Mouse (Mus musculus): ENCODE data around the gene Rbpms2. TPM values are rescaled to one million over a fixed set of nuclear protein-coding genes. Genes with fewer than 3 reads are reported as not detected.

The Rbpms2 gene
- polyA plus RNA-seq, 1 experiment from 2014 or later = 4.2 TPM

DNA sequence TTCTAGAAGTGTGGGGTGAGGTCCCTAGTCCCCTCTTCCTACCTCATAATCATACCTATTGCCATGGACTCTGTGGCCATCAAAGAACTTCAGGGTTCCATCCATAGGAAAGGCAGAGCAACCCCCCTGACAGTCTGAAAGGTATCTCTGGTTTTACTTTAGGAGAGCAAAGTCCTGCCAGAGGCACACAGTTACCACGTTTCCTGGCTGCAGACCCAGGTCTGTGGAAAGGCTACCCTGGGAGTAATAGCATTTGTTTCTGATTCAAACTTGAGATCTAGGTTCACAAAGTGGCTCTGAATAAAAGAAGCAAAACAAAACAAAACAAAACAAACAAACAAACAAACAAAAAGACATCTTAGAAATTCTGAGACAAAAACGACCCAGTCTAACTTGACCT lies 5.2 kb upstream of the Rbpms2 start:
- no peak overlapping the region for H3K4me2 ChIP-seq
- H3K36me3 ChIP-seq (ENCODE audit: poor library complexity, severe bottlenecking) = no peaks in the 10 kb centered on the region
- no peak overlapping the region for H3K27ac ChIP-seq
- peaks cover 4% of the 10 kb centered on the region for H3K4me1 ChIP-seq
- H3K27me3 ChIP-seq = peaks cover 26% of the 10 kb centered on the region
- 75% methylated on average over 2 of the region's 2 CpGs for WGBS
- ATAC-seq = no peak
- no peaks in the 10 kb centered on the region for H3K9me3 ChIP-seq (replicated peaks)
- no peak overlapping the region for H3K4me3 ChIP-seq
- H3K9ac ChIP-seq = no peak overlapping the region

- H3K36me3 ChIP-seq (ENCODE audit: poor library complexity, severe bottlenecking) = no peaks in the 10 kb centered on the region
- peak overlapping the region; percentile 65 for H3K4me3 ChIP-seq
- no peak overlapping the region for H3K27ac ChIP-seq
- peak; percentile 84 for ATAC-seq
- no peaks in the 10 kb centered on the region for H3K9me3 ChIP-seq (replicated peaks)
- H3K4me2 ChIP-seq = peak overlapping the region; percentile 99
- peaks cover 71% of the 10 kb centered on the region for H3K27me3 ChIP-seq
- WGBS = under 1% methylated on average over 56 of the region's 83 CpGs
- H3K4me1 ChIP-seq = peaks cover 21% of the 10 kb centered on the region
- H3K9ac ChIP-seq = peak overlapping the region; percentile 73
Observed at GRCm38 (mm10) chr9:65629767-65630630, 551 bp downstream of the Rbpms2 start.

DNA sequence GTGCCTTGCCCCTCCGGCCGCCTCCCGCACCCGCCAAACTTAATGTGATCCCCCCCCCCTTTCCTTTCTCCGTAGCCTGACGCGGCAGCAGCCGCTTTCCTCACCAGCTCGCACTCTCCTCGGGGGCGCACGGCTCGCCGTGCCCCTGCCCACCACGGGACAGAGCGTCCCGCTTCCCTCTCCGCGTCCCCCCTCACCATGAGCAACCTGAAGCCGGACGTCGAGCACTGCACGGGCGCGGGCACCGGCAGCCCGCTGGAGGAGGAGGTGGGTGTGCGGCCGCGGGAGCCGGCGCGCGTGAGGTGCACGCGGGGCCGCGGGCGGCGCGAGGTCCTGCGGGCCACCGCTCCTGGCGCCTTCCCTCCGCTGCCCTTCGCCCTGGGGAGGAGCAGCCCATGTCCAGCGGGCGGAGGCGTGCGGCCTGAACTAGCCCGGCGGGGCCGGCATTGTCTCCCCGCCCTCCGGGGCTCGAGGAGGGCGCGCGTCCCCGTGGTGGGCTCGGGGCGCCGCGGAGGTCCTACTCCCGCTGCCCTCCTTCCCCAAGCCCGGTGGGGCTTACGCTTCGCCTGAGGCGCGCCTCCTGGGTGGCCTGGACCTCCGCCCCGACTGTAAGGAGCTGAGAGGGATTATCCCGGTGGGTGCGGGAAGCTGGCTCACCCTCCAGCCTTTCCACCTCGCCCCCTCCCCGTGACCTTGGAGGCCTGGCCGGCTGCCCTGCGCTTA lies 1.3 kb downstream of the Rbpms2 start:
- H3K27me3 ChIP-seq = peaks cover 71% of the 10 kb centered on the region
- H3K9ac ChIP-seq = peak overlapping the region; percentile 73
- no peaks in the 10 kb centered on the region for H3K36me3 ChIP-seq (ENCODE audit: poor library complexity, severe bottlenecking)
- under 1% methylated on average over 60 of the region's 78 CpGs for WGBS
- peak; percentile 80 for ATAC-seq
- H3K27ac ChIP-seq = no peak overlapping the region
- peak overlapping the region; percentile 99 for H3K4me2 ChIP-seq
- H3K4me1 ChIP-seq = peaks cover 21% of the 10 kb centered on the region
- no peaks in the 10 kb centered on the region for H3K9me3 ChIP-seq (replicated peaks)
- peak overlapping the region; percentile 65 for H3K4me3 ChIP-seq

DNA sequence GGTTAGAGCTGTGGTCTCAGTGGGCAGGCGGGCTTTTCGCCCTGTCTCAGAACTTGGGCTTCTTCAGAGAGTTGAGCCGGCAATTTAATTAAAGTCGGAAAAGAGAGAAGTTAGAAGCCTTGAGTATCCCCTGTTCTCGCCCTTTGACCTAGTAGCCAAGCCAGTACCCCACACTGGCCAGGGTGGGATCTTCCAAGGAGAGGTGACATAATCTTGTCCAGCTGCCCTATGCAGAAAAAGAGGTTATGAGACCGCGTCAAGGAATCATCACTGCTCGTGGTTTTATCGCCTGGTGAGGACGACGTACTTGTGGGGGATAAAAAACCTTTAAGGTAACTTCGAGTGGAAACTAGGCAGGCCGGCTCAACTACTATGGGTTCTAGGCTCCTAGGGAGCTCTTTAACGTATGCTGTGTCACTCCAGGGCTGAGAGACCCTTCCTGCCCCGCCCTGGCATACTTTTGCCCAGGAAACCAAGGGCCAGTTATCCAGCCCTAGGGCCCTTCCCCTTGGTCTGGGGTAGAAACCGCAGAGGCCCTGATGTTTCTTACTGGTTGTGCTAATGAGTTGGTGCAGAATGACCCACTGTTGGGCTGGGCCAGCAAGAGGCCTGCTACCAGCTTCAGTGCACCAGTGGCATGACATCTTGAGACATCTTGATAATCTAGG lies 2.0 kb downstream of the Rbpms2 start:
- 18% methylated on average over 16 of the region's 16 CpGs for WGBS
- H3K27ac ChIP-seq = no peak overlapping the region
- peaks cover 21% of the 10 kb centered on the region for H3K4me1 ChIP-seq
- ATAC-seq = no peak
- H3K9ac ChIP-seq = peak overlapping the region; percentile 73
- H3K4me3 ChIP-seq = peak overlapping the region; percentile 65
- H3K4me2 ChIP-seq = peak overlapping the region; percentile 99
- H3K9me3 ChIP-seq (replicated peaks) = no peaks in the 10 kb centered on the region
- H3K27me3 ChIP-seq = peaks cover 68% of the 10 kb centered on the region
- H3K36me3 ChIP-seq (ENCODE audit: poor library complexity, severe bottlenecking) = no peaks in the 10 kb centered on the region

DNA sequence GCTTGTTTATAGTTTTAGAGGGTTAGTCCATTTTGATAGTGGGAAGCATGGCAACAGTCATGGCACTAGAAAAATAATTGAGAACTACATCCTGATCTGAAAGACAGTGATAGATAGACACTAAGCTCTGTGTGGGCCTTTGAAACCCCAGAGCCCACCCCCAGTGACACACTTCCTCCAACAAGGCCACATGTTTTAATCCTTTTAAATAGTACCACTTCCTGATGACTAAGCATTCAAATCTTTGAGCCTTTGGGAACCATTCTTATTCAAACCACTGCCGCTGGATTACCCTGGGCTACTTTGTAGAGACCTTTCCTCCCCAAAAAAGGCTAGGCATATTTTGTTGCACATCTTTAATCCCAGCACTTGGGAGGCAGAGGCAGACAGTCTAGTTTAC lies 6.3 kb downstream of the Rbpms2 start:
- ATAC-seq = no peak
- Histone ChIP-seq H3K9ac (no peak overlapping the region), H3K4me1 (peaks cover 7% of the 10 kb centered on the region), H3K9me3 (replicated peaks) (no peaks in the 10 kb centered on the region), H3K36me3 (ENCODE audit: poor library complexity, severe bottlenecking) (no peaks in the 10 kb centered on the region), H3K27ac (no peak overlapping the region), H3K4me2 (no peak overlapping the region), H3K27me3 (peaks cover 33% of the 10 kb centered on the region), H3K4me3 (no peak overlapping the region)
- 42% methylated on average over 1 of the region's 1 CpGs for WGBS

DNA sequence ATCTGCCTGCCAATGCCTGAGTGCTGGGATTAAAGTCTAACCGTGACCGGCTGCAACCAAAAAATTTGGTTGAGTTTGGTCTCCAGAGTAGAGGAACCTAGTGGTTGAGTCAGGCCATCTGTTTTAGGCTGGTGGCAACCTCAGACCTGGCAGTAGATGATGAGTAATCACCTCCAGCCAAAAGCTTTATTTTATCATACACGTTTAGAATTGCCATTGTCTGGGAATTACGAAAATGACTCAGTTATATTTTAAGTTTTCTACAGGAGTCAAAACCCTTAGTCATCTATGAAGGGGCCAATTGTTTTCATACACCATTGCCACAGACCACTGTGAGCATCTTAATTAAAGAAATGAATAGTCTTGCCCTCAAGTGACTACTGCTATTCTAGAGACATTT lies 7.5 kb downstream of the Rbpms2 start:
- no peaks in the 10 kb centered on the region for H3K36me3 ChIP-seq (ENCODE audit: poor library complexity, severe bottlenecking)
- no peak for ATAC-seq
- no peak overlapping the region for H3K4me2 ChIP-seq
- 82% methylated on average over 4 of the region's 4 CpGs for WGBS
- H3K4me3 ChIP-seq = no peak overlapping the region
- H3K9me3 ChIP-seq (replicated peaks) = no peaks in the 10 kb centered on the region
- peaks cover 10% of the 10 kb centered on the region for H3K4me1 ChIP-seq
- H3K9ac ChIP-seq = no peak overlapping the region
- peaks cover 21% of the 10 kb centered on the region for H3K27me3 ChIP-seq
- H3K27ac ChIP-seq = no peak overlapping the region

DNA sequence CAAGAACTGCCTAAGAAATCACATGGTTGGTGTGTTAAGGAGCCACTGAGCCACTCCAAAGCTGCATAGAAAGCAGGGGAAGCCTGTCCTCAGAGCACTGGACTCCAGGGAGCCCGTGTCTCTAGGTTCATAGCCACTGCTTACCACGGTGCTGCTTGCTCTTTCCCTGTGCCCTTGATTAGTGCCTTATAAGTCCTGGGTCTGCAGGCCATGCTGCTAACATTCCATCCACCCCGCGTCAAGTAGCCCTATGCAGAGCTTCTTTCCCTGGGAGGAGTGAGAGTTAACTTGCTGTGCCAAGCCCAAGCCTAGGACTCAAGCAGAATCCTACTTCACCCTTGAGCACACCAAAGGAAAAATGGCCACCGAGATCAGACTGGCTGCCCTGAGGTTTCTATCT lies 9.6 kb downstream of the Rbpms2 start:
- H3K9ac ChIP-seq = no peak overlapping the region
- peaks cover 10% of the 10 kb centered on the region for H3K4me1 ChIP-seq
- H3K36me3 ChIP-seq (ENCODE audit: poor library complexity, severe bottlenecking) = no peaks in the 10 kb centered on the region
- H3K27ac ChIP-seq = no peak overlapping the region
- WGBS = 67% methylated on average over 5 of the region's 5 CpGs
- H3K4me2 ChIP-seq = no peak overlapping the region
- H3K4me3 ChIP-seq = no peak overlapping the region
- no peak for ATAC-seq
- H3K27me3 ChIP-seq = 0 out of 2 replicates have a peak, but pooled peaks cover 2% of the 10 kb centered on the region
- no peaks in the 10 kb centered on the region for H3K9me3 ChIP-seq (replicated peaks)

GRCm38 (mm10) chr9:65640838-65641410 lies 11.5 kb downstream of the Rbpms2 start:
- 10% methylated on average over 5 of the region's 5 CpGs for WGBS
- no peak for ATAC-seq
- H3K27me3 ChIP-seq = 0 out of 2 replicates have a peak, but pooled peaks cover 2% of the 10 kb centered on the region

GRCm38 (mm10) chr9:65641446-65642052 lies 12.1 kb downstream of the Rbpms2 start:
- no peak for ATAC-seq

More at GRCm38 (mm10) chr9:65640838-65641410, 11.5 kb downstream of the Rbpms2 start:
- Histone ChIP-seq H3K27ac (no peak overlapping the region), H3K4me3 (no peak overlapping the region), H3K4me1 (peaks cover 10% of the 10 kb centered on the region), H3K36me3 (ENCODE audit: poor library complexity, severe bottlenecking) (no peaks in the 10 kb centered on the region), H3K4me2 (no peak overlapping the region), H3K9ac (no peak overlapping the region), H3K9me3 (replicated peaks) (no peaks in the 10 kb centered on the region)

DNA sequence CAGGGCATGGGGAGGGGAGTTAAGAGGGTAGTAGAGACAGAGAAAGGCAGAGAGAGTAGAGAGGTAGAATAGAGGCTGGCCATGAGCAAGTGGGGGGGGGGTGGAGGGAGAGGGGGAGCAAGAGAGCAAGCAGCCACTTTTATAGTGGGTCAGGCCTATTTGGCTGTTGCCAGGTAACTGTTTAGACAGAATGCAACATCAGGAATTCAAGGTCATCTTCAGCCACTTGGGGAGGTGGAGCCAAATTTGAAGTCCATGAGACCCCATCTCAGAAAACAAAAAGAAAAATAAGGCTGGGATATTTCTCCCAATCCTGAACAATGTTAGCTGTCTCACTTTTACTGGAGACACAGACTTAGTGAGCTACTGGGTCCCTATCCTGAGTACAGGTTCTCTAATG lies 13.1 kb downstream of the Rbpms2 start:
- H3K9me3 ChIP-seq (replicated peaks) = no peaks in the 10 kb centered on the region

More at GRCm38 (mm10) chr9:65641446-65642052, 12.1 kb downstream of the Rbpms2 start:
- no peaks in the 10 kb centered on the region for H3K36me3 ChIP-seq (ENCODE audit: poor library complexity, severe bottlenecking)
- H3K27me3 ChIP-seq = 0 out of 2 replicates have a peak, but pooled peaks cover 2% of the 10 kb centered on the region
- no peak overlapping the region for H3K9ac ChIP-seq
- H3K27ac ChIP-seq = no peak overlapping the region
- H3K4me2 ChIP-seq = no peak overlapping the region
- 7% methylated on average over 12 of the region's 12 CpGs for WGBS
- peaks cover 10% of the 10 kb centered on the region for H3K4me1 ChIP-seq
- H3K4me3 ChIP-seq = no peak overlapping the region
- no peaks in the 10 kb centered on the region for H3K9me3 ChIP-seq (replicated peaks)

DNA sequence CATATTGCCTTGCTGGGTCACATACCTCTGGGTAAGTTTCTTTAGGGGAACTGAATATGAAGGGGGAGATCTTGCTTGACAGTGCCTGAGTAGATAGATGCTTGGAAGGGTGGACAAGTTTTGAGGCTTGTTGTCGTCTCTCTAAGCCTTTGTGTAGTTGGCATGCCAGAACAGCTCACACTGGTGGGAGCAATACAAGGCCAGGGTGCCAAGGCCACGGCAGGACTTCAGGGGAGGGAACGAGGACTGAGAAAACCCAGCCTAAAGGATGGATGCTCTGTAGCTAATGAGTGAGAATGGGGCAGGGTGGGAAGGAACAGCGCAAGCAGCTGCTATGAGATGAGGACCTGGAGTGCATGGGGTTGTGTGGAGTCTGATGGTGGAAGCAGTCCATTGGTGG lies 15.5 kb downstream of the Rbpms2 start:
- Histone ChIP-seq H3K27me3 (no peaks in the 10 kb centered on the region), H3K4me3 (no peak overlapping the region), H3K9ac (no peak overlapping the region), H3K4me1 (peaks cover 10% of the 10 kb centered on the region), H3K9me3 (replicated peaks) (no peaks in the 10 kb centered on the region), H3K36me3 (ENCODE audit: poor library complexity, severe bottlenecking) (no peaks in the 10 kb centered on the region), H3K27ac (no peak overlapping the region), H3K4me2 (no peak overlapping the region)
- no peak for ATAC-seq
- WGBS = 85% methylated on average over 4 of the region's 4 CpGs

More for the DNA sequence above, 13.1 kb downstream of the Rbpms2 start:
- no peak overlapping the region for H3K4me3 ChIP-seq
- peaks cover 10% of the 10 kb centered on the region for H3K4me1 ChIP-seq
- no peak overlapping the region for H3K27ac ChIP-seq
- no peak for ATAC-seq
- H3K4me2 ChIP-seq = no peak overlapping the region
- no peaks in the 10 kb centered on the region for H3K27me3 ChIP-seq
- H3K9ac ChIP-seq = no peak overlapping the region
- H3K36me3 ChIP-seq (ENCODE audit: poor library complexity, severe bottlenecking) = no peaks in the 10 kb centered on the region
